ENCODE assay signal across 8 mouse cellular contexts in genomic region chr13:21917040-21917439, GRCm38 (mm10). TPM values are rescaled to one million over a fixed set of nuclear protein-coding genes. Genes with fewer than 3 reads are reported as not detected.
A peak's percentile ranks its signal among the peaks of the same experiment; 100 is the strongest.
DNase-seq lines count a peak whose midpoint lies in the region; ATAC-seq and TF ChIP-seq lines count a peak whose summit lies in the region.

No protein-coding gene starts in this region.

- no peak overlapping the region for H3K9ac ChIP-seq in heart, embryonic 11.5 days (ENCODE audit: low read depth, low read length)
- peak overlapping the region; percentile 39 for H3K9ac ChIP-seq in ES-Bruce4 (ENCODE audit: low read depth, poor library complexity, severe bottlenecking)
- H3K9ac ChIP-seq in liver, embryonic 13.5 days, result peak overlapping the region; percentile 72; the same call in 1 of the 2 replicates

- TF ChIP-seq CTCF in ES-Bruce4 (IDR thresholded peaks at IDR 0.05; ENCODE audit: low read depth, low read length), result no peak
- TF ChIP-seq CTCF in embryonic fibroblast, embryonic 13.5 days (IDR thresholded peaks at IDR 0.05; ENCODE audit: borderline replicate concordance, insufficient read depth, low read length), result no peak

- TF ChIP-seq EP300 in ES-Bruce4 (IDR thresholded peaks at IDR 0.05; ENCODE audit: insufficient read depth, low read depth, low read length), result no peak

- no peaks in the 10 kb centered on the region for H3K27me3 ChIP-seq in heart, embryonic 11.5 days (ENCODE audit: control insufficient read depth, insufficient read depth, low read length)
- no peaks in the 10 kb centered on the region for H3K27me3 ChIP-seq in ES-Bruce4 (ENCODE audit: control insufficient read depth, insufficient read depth, low read length, poor library complexity, severe bottlenecking)
- peaks cover 8% of the 10 kb centered on the region for H3K27me3 ChIP-seq in liver, embryonic 13.5 days

- H3K27ac ChIP-seq in heart, embryonic 11.5 days (ENCODE audit: low read depth, low read length), result no peak overlapping the region
- no peak overlapping the region for H3K27ac ChIP-seq in ES-Bruce4 (ENCODE audit: insufficient read depth, low read length)
- H3K27ac ChIP-seq in embryonic fibroblast, embryonic 13.5 days (ENCODE audit: insufficient read depth, low read length), result no peak overlapping the region
- no peak overlapping the region for H3K27ac ChIP-seq in liver, embryonic 13.5 days

- no peaks in the 10 kb centered on the region for H3K36me3 ChIP-seq in heart, embryonic 11.5 days (ENCODE audit: control insufficient read depth, insufficient read depth, low read length)
- H3K36me3 ChIP-seq in ES-Bruce4 (ENCODE audit: control insufficient read depth, insufficient read depth, low read length, poor library complexity, severe bottlenecking), result no peaks in the 10 kb centered on the region
- no peaks in the 10 kb centered on the region for H3K36me3 ChIP-seq in liver, embryonic 13.5 days

- no peak for DNase-seq in heart, adult 9 months (ENCODE audit: low spot score in 2 of 2)
- peak; percentile 78 for DNase-seq in liver, embryonic 13.5 days
- peak; percentile 72 for DNase-seq in thymus, postnatal 14 days
- no peak for DNase-seq in right cerebral cortex, postnatal 10 days (ENCODE audit: low spot score in 2 of 2)

- peak overlapping the region; percentile 63 for H3K4me3 ChIP-seq in heart, embryonic 11.5 days (ENCODE audit: low read depth, low read length)
- H3K4me3 ChIP-seq in ES-Bruce4 (ENCODE audit: low read depth, low read length), result peak overlapping the region; percentile 53
- H3K4me3 ChIP-seq in embryonic fibroblast, embryonic 13.5 days (ENCODE audit: insufficient read depth, low read length), result peak overlapping the region; percentile 76
- peak overlapping the region; percentile 68 for H3K4me3 ChIP-seq in liver, embryonic 13.5 days (replicated peaks)

- H3K4me1 ChIP-seq in heart, embryonic 11.5 days (ENCODE audit: control insufficient read depth, insufficient read depth, low read length), result no peaks in the 10 kb centered on the region; the same call in 1 of the 2 replicates
- no peaks in the 10 kb centered on the region for H3K4me1 ChIP-seq in ES-Bruce4 (ENCODE audit: control insufficient read depth, insufficient read depth, low read length)
- H3K4me1 ChIP-seq in embryonic fibroblast, embryonic 13.5 days (ENCODE audit: control insufficient read depth, insufficient read depth, low read length), result 0 out of 2 replicates have a peak, but pooled peaks cover 2% of the 10 kb centered on the region
- H3K4me1 ChIP-seq in liver, embryonic 13.5 days (replicated peaks), result peaks cover 64% of the 10 kb centered on the region

- 2% methylated on average over 13 of the region's 13 CpGs for WGBS in heart, embryonic 11.5 days (ENCODE audit: insufficient replicate concordance)
- under 1% methylated on average over 13 of the region's 13 CpGs for WGBS in liver, embryonic 13.5 days (ENCODE audit: insufficient replicate concordance)

- ATAC-seq in heart, embryonic 11.5 days (replicated peaks; ENCODE audit: insufficient number of reproducible peaks, low FRiP score, low TSS enrichment), result no peak
- ATAC-seq in liver, embryonic 13.5 days (ENCODE audit: low read depth), result peak; percentile 24
- ATAC-seq in inflammation-experienced regulatory T-cells, adult 6 months, result no peak

- H3K4me2 ChIP-seq in heart, embryonic 11.5 days, result peak overlapping the region; percentile 96
- peak overlapping the region; percentile 96 for H3K4me2 ChIP-seq in liver, embryonic 13.5 days

- no peak for TF ChIP-seq POLR2A in ES-Bruce4 (IDR thresholded peaks at IDR 0.05; ENCODE audit: insufficient read depth, low read length)
- TF ChIP-seq POLR2A in embryonic fibroblast, embryonic 13.5 days (IDR thresholded peaks at IDR 0.05; ENCODE audit: low read depth, low read length), result no peak

- no peaks in the 10 kb centered on the region for H3K9me3 ChIP-seq in heart, embryonic 11.5 days (replicated peaks; ENCODE audit: control insufficient read depth, low read length)
- no peaks in the 10 kb centered on the region for H3K9me3 ChIP-seq in ES-Bruce4 (replicated peaks; ENCODE audit: control insufficient read depth, insufficient read depth, low read length, poor library complexity, severe bottlenecking)
- no peaks in the 10 kb centered on the region for H3K9me3 ChIP-seq in liver, embryonic 13.5 days (replicated peaks)

RNA-seq across cellular contexts. Expression of gene Zfp184, which starts 27.9 kb away (rescaled TPM):
- polyA plus RNA-seq in heart, embryonic 11.5 days (2014; fragmentation: Nextera tagmentation; extraction: Ambion mirVana), result 6.7 and 7.6 TPM in 2 replicates
- polyA plus RNA-seq in ES-Bruce4 (2011; ENCODE audit: insufficient read depth, insufficient read length, low read depth, missing spikeins), result 8.1 and 11.5 TPM in 2 replicates
- 2.9 and 5.0 TPM in 2 replicates for polyA plus RNA-seq in embryonic fibroblast, embryonic 13.5 days (2011; ENCODE audit: insufficient read length, low read depth, missing spikeins)
- polyA plus RNA-seq in liver, embryonic 13.5 days (2015; fragmentation: Nextera tagmentation; extraction: Ambion mirVana), result 0.89 and 1.0 TPM in 2 replicates
- not detected for polyA plus RNA-seq in inflammation-experienced regulatory T-cells, adult 6 months (2017; shearing (Covaris generic))

Comparison
In these comparisons a context has a peak if more than half of its experiments do, and no peak if none do; other contexts are left out.
1. DNase-seq: peak in liver, embryonic 13.5 days (single experiment) and thymus, postnatal 14 days (single experiment); none in heart, adult 9 months (0 of 2) and right cerebral cortex, postnatal 10 days (0 of 2).
2. Peak in every context shown above with its lines, with median percentiles within 50 percentile points of each other: H3K4me3 ChIP-seq.